Mouse (Mus musculus) stomach, postnatal 0 days (tissue): ENCODE results near the gene Mertk.

Source experiments
- CTCF ChIP-seq: IDR thresholded peaks from 2 replicates; pipeline ENCODE4 v1.5.1; 2016; ENCODE audit warnings: antibody characterized with exemption, low read depth, mild to moderate bottlenecking, moderate library complexity
- EP300 ChIP-seq: optimal IDR thresholded peaks from 2 replicates; pipeline ENCODE3; 2016; ENCODE audit warnings: antibody characterized with exemption

- TF ChIP-seq EP300 (no peak), CTCF (no peak)
Measured at GRCm38 (mm10) chr2:128833035-128833434, 134.3 kb downstream of the Mertk start.
